Mouse (Mus musculus): ENCODE data around the gene Ush1g.

Ush1g gene

DNA sequence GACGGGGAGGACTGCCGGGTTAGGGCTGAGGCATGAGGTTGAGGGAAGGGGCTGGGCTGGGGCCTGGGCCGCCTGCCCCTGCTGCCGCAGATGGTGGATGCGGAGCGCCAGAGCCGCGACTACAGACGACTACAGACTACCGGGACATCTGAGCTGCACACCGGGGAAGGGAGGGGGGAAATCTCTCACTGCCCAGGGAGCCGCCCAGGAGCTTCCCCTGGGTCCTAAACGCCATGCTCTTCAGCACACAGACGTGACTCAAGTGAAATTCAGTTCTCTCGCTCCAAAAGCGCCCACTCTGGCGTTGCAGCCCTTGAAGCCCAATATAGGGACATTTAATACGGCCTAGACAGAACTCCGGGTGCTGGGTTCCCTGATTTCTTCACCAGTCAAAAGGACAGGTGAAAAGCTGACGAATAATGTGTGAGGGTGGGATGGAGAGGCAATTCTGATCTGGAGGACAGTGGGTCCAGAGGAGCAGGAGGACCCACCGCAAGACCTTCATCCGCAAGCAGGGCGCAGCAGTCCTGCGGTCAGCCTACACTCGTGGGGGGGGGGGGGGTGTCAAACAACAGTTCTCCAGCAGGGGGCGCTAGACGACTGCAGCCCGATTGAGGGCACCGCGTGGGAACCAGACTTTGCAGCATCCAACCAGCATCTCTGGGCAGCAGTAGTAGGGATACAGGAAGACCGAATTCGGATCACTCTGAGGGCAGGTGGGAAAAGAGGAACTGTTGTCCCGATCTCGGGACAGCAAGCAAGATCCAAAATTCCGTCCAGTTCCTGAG, at the start of gene Ush1g:
Ush1g (minus strand) TSS at position 136 of the 788 bp plus-strand sequence.
- DNase-seq = no peak

- DNase-seq = no peak
Measured at GRCm38 (mm10) chr11:115371354-115371753, 49.5 kb upstream of the Ush1g start.

DNA sequence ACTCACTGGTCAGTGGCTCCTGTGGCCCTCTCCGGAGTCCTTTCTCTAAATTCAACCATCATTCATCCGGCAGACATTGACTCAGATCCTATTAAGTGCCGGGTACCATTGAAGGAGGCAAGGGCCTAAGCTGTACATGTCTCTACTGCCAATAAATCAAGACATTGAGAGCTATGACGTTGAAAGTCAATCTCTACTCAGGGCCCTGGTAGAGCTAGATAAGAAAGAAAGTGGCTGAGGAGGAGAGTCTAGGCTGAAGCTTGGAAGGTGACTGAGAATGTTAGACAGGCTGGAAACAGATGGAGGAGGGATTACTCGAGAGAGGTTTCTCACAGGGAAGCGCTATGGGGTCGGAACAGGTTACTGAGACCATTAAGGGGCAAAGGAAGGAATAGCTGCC, 48.5 kb upstream of the Ush1g start:
- no peak for DNase-seq

GRCm38 (mm10) chr11:115367395-115367944, 45.6 kb upstream of the Ush1g start, which contains the start of gene Hid1:
Gene Hid1, minus strand, starts transcription at chr11:115367756.
- peak; percentile 82 to 84 for DNase-seq

DNA sequence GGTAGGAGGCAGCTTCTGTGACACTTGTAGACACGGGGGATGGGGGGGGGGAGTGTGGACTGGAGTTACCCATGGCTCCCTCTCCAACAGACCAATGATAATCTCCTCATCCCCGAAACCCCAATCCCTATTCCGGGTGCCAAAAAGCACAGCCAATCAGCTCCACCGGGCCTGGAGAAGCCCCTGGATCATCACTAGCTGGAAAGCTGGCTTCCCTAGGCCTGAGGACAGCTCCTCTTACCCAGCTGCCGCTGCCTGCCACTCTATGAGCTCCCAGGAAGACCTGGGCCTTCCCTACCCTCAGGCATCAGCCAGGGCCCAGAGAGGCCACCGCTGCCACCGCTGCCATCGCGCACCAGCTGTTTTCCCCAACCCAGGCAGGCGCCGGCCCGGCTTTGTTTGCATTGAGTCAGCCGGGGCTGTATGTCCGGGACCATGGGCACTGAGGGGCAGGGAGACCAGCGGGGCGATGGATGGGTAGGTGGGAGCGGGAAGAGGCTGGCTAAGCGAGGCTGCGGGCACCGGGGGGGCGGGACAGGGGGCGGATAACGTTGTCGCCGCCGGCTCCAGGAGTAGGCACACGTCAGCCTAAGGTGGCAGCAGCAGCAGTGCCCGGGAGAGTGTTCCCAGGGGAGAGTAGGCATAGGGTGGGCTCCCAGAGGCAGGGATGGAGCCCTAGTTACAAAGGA, 45.0 kb upstream of the Ush1g start:
- no peak for DNase-seq

DNA sequence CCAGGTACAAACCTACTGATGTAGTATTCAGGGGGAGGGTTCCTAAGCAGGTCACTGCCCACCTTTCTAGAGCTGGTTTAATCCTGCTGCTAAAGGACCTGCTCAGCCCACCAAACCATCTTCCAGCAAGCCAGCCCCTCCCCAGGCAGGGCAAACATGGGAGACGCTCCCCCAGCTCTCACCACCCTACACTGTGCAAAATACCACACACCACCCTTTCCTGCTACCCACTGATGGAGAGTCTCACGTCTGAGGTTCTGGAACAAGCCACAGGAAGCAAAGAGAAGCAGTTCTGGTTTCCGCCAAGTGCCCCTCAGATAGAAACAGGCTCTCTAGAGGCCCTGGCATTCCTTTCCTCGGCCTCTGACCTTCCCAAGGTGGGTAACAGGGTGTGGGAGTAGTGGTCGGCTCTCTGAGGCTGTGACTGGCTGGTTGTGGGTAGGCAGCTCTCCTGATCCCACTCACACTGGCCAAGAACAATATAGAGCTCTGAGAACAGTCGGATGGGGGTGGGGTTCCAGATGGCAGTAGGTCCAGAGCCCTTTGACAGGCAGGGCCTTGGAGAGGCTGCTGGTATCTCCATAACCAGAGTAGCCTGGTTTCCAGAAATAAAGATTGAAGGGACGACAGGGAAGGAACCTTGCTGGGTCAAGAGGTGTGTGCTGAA, 44.3 kb upstream of the Ush1g start:
- DNase-seq = no peak

- no peak for DNase-seq
Measured at GRCm38 (mm10) chr11:115364136-115364535, 42.3 kb upstream of the Ush1g start.

GRCm38 (mm10) chr11:115359726-115360125, 37.9 kb upstream of the Ush1g start:
- peak in 1 of 2 experiments; percentile 45 for DNase-seq

DNA sequence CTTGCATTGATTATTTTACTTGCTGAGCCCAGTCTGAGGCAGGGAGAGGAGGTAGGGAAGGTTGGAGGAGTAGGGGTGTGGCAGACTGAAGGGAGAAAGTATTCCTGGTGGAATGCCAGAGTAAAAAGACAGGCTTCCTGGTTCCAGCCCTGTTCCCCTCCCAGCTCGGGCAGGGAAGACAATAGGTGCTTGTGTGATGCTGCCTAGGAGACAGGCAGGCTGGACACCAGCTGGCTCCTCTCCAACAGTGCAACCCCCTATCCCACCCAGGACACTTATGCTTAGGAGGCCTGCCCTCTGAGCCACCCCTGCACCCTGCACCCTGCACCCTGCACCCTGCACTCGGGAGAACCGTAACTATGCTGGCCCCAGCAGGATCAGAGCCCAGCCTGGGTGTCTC, 37.5 kb upstream of the Ush1g start:
- no peak for DNase-seq

- DNase-seq = peak in 1 of 2 experiments; percentile 50
Measured at GRCm38 (mm10) chr11:115358468-115358867, 36.6 kb upstream of the Ush1g start.

GRCm38 (mm10) chr11:115354183-115354582, 32.3 kb upstream of the Ush1g start:
- DNase-seq = no peak

- DNase-seq = no peak
Measured at GRCm38 (mm10) chr11:115353375-115353774, 31.5 kb upstream of the Ush1g start.

DNA sequence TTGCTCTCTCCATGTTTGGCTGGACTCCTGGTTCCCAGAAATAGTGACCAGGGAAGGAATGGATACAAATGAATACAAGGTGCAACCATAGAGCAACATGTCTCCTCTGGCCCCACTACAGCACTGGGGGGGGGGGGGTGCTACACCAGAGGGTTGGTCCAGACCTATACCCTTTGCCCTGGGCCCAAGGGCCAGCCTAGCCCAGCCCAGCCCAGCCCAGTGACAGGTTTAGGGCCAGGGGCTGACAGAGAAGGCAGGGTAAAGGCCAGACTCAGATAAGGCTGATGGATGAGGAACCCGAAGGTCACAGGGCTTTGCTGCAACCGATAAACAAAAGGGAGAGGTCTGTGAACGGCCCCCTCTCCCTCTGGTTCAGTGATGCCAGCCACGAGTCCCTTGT, 28.1 kb upstream of the Ush1g start:
- no peak for DNase-seq

DNA sequence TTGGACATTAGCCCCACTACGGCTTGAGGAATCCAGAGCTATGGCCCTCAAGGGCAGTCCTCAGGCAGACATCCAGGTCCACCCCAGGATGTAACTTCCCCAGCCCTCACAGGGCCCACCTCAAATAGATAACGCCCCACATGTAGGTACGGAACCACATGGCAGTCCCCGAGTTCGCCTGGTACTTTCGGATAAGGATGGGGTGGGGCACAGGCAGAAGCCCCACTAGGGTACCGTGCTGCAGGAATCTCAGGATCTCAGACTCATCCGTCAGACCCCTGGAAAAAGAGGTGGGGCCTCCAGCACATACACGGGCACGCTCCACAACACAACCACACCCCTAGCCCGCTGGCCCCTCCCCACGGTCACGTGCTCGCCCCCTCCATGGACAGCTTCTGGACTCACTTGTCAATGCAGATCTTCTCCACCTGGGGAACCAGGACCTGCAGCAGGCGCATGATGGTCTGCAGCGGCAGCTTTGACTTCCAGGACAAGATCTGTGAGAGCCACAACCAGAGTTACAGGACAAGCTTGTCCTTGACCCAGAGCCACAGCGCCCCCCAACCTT, 26.9 kb upstream of the Ush1g start:
- DNase-seq = no peak

- no peak for DNase-seq
Measured at GRCm38 (mm10) chr11:115345515-115345914, 23.7 kb upstream of the Ush1g start.

DNA sequence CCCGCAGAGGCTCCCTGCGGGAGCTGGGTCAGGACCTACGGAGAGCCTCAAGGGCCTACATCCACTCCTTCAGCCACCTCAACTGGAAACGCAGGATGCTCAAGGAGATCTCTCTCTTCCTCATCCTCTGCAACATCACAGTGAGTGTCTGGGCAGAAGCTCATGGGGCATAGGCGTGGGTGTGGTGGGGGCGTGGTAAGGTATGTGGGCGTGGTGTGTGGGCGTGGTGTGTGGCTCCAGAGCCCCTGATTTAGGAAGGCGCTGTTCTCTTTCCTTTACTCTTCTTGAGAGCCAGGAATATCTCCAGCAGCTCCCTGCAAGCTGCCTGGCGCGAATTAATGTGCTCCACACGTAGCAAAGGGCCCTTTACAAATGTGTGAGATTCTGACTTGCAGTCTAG, 23.1 kb upstream of the Ush1g start:
- no peak for DNase-seq

DNA sequence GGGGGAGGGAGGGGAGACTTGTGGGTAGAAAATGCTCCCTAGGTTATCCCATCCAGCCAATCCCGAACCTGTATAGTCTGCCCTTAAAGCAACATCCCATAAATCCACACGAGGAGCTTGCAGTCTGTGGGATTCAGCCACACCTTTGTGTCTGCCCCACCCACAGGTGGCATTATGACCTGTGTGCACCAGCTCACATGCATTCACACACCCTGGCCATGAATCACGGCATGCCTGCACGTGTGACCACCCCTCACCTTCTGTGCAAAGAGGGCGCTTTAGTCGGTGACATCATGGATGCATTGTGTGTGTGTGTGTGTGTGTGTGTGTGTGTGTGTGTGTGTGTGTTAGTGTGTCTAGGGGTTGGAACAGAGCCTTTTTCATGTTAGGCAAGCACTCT, 20.0 kb upstream of the Ush1g start:
- no peak for DNase-seq

DNA sequence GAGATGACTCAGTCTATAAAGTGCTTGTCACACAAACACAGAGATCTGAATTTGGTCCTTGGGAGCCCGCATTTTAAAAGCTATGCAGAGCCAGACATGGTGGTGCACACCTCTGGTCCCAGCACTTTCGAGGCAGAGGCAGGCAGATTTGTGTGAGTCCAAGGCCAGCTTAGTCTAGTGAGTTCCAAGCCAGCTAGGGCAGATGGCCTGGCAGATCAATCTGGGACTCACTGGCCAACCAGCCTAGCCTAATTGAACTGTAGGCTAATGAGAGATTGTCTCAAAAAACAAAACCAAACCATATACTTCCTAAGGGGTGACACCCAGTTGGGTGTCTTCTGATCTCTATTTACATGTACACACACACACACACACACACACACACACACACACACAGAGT, 19.4 kb upstream of the Ush1g start:
- DNase-seq = no peak

DNA sequence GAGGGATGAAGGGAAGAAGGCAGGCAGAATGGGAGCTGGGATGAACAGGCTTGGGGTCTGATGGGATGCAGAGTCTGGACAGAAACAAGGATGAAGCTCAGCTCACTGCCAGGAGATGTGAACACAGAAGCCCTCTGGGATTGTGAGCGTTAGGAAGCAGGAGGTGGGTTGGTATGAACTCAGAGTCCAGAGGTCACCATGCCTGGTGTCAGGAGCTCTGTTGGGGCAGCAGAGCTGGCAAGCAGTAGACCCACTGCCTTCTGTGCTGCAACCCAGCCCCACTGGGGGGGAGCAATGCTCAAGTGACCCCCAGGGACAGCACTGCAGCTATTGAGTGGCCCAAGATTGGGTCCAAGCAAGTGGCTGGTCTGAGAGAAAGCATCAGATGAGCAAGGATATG, 16.0 kb upstream of the Ush1g start:
- DNase-seq = no peak

- no peak for DNase-seq
Measured at GRCm38 (mm10) chr11:115337350-115337749, 15.5 kb upstream of the Ush1g start.

DNA sequence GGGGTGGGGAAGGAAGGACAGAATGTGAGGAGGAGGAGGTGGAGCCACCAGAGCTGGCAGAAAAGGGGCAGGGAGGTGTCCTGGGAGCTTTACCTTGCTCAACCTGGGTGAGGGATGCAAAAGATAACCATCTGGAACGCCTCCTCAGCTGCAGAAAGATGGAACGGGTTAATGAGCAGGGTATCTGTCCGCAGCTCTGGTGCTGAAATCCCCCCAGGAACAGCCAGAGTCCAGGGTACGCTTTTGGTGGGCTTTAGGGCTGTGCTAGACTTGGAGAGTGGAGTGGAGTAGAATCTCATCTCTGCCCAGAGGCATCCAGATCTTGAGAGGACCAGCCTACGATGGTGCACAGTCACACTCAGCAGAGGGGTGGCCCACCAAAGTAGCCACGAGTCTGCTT, 14.3 kb upstream of the Ush1g start:
- no peak for DNase-seq

DNA sequence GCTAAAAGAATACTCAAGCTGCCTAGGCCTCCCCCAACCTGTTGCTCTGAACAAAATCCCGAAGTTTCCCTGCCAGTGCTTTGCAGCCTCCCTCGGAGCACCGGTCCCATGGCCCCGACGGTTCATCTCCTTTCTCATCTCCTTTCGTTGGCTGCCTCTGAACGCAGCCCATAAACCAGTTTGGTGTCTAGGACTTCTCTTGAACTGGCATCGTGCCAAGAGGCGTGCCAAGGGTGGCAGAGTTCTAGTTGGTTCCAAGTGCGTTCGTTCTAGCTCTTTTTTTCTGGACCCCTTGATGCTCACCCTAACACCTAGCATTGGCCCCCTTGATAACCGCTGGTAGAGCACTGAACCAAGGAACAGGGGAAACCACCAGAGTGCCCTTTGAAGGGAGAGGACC, 13.4 kb upstream of the Ush1g start:
- no peak for DNase-seq

DNA sequence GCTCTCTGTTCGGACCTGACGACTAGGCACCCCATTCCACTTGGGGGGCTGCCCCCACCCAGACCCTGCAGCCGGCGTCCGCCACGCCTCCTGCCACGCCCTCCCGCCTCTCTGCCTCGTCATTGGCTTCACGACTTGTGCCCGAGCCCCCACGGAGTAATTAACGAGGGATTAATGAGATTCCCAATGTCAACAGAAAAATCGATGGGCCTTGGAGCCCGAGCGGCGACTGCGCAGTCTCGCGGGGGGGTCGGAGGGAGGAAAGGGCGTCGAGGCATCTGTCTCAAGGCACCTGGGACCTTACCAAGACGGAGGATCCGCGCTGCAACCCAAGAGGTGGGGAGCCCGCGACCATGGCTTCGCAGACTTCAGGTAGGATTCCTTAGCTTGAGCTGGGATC, 12.7 kb upstream of the Ush1g start, which contains the start of gene Otop3:
Otop3 (plus strand) TSS at position 201 of the 400 bp plus-strand sequence.
- no peak for DNase-seq
